Mouse (Mus musculus): ENCODE measurements around the gene Ccdc58.

DNA sequence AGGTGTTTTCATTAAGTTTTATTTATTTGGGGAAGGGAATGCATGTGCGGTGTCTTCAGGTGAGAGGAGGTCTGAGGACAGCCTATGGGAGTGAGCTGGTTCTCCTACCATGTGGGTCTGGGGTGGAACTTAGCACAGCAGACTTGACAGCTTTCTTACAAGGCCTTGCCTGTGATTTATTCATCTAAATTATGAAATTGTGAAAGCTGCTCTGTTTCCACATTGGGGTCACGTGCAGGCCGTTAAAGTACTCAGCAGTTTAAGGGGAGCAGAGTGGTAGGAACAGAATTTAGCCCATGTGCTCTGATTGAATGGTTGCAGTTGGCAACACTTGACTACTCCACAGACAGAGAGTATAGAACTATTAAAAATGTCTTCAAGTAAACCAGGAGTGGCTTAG is 8.4 kb downstream of the Ccdc58 start:
- no peak for TF ChIP-seq CTCF (IDR thresholded peaks at IDR 0.05; ENCODE audit: low read depth, low read length)
- TF ChIP-seq GATA2 (IDR thresholded peaks at IDR 0.05; ENCODE audit: borderline replicate concordance, low read depth, low read length), result no peak
- no peak for TF ChIP-seq GATA1 (IDR thresholded peaks at IDR 0.05; ENCODE audit: borderline replicate concordance, low read length)
- TF ChIP-seq TAL1 (conservative IDR thresholded peaks at IDR 0.05; ENCODE audit: low read depth, low read length), result no peak
